Mouse (Mus musculus) hindbrain, embryonic 16.5 days (tissue): ENCODE results near the gene Sap30l. TPM values are rescaled to one million over a fixed set of nuclear protein-coding genes. Genes with fewer than 3 reads are reported as not detected.

Source experiments
- ATAC-seq: fragments of 200-750 bp; cut with Nextera tagmentation; 2 replicates; pipeline ENCODE4 v1.8.0; 2017; ENCODE audit warnings: moderate TSS enrichment, moderate library complexity
- H3K27ac ChIP-seq: fragments of 300-500 bp; sonication (generic); 2 replicates; pipeline ENCODE4 v1.5.1; 2014; ENCODE audit warnings: low read depth, mild to moderate bottlenecking, control low read depth, low read length, moderate library complexity
- H3K27me3 ChIP-seq: fragments of 300-500 bp; sonication (generic); replicated peaks from 2 replicates; pipeline ENCODE4 v1.6.1; 2014; ENCODE audit warnings: low read length; ENCODE audit not compliant: control insufficient read depth, insufficient read depth
- H3K36me3 ChIP-seq: fragments of 300-500 bp; sonication (generic); 2 replicates; pipeline ENCODE4 v1.6.1; 2014; ENCODE audit warnings: mild to moderate bottlenecking, low read length, moderate library complexity, mixed read lengths; ENCODE audit not compliant: control insufficient read depth, insufficient read depth
- H3K4me1 ChIP-seq: fragments of 300-500 bp; sonication (generic); 2 replicates; pipeline ENCODE4 v1.6.1; 2014; ENCODE audit warnings: low read depth, low read length; ENCODE audit not compliant: control insufficient read depth, insufficient read depth
- H3K4me2 ChIP-seq: fragments of 300-500 bp; sonication (generic); 2 replicates; pipeline ENCODE4 v1.6.1; 2014; ENCODE audit warnings: mild to moderate bottlenecking, low read length, control low read depth, moderate library complexity
- H3K4me3 ChIP-seq: fragments of 300-500 bp; sonication (generic); 2 replicates; pipeline ENCODE4 v1.5.1; 2014; ENCODE audit warnings: mild to moderate bottlenecking, low read length, control low read depth, moderate library complexity
- H3K9ac ChIP-seq: fragments of 300-500 bp; sonication (generic); 2 replicates; pipeline ENCODE4 v1.6.1; 2014; ENCODE audit warnings: low read depth, mild to moderate bottlenecking, control low read depth, low read length, moderate library complexity
- H3K9me3 ChIP-seq: fragments of 300-500 bp; sonication (generic); 2 replicates; pipeline ENCODE4 v1.6.1; 2014; ENCODE audit warnings: mild to moderate bottlenecking, low read length, moderate library complexity; ENCODE audit not compliant: control insufficient read depth
- WGBS: fragments of 180-500 bp; shearing (Covaris S2); extraction: QIAGEN DNeasy Blood & Tissue Kit; methylation state at CpG from one replicate; pipeline ENCODE4 v1.1.7; 2014; 5-methylcytosine and 5-hydroxymethylcytosine counted together
- polyA plus RNA-seq: library from polyadenylated mRNA; unstranded; fragments of >200 nt; fragmentation: Nextera tagmentation; extraction: Ambion mirVana; gene quantifications from 2 replicates; pipeline ENCODE4 v1.2.1, GENCODE M21; 2015

Sap30l gene
- polyA plus RNA-seq, 1 experiment from 2014 or later, result 5.3 TPM

DNA sequence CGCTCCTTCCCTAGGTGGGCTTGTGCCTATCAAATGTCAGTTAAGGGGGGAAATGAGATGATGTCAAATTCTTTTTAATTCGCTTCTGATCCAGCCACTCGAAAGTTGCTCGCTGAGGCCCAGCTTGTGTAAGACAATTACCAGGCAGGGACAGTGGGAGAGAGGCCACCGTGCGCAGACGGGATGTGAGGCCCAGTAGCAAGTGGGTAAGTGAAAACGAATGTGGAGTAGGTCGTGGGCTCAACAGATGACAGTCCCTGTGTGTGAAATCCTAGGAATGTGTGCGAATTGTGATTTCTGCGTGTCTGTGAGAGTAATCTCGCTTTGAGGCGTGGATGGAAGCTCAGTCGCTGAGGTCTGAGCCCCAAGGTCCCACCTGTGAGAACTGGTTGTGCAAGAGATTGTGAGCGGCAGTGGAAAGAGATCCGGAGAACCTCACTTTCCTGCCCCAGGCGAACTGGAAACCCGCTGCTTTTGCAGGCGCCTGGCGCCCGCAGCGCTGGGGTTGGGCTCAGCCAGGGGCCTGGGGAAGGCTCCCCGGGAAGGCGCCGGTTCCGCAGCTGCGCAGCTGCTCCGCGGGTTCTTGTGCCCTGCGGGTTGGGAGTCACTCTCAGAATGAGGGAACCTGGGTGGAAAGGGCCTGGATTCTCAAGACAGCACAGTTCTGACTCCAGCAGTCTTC, 32.0 kb downstream of the Sap30l start:
- no peak overlapping the region for H3K4me3 ChIP-seq
- H3K27ac ChIP-seq, result no peak overlapping the region
- H3K27me3 ChIP-seq, result peaks cover 70% of the 10 kb centered on the region
- H3K4me2 ChIP-seq, result no peak overlapping the region
- H3K9ac ChIP-seq, result no peak overlapping the region
- 2% methylated on average over 30 of the region's 30 CpGs for WGBS
- H3K4me1 ChIP-seq, result peaks cover 10% of the 10 kb centered on the region
- no peaks in the 10 kb centered on the region for H3K9me3 ChIP-seq
- no peak for ATAC-seq
- no peaks in the 10 kb centered on the region for H3K36me3 ChIP-seq

DNA sequence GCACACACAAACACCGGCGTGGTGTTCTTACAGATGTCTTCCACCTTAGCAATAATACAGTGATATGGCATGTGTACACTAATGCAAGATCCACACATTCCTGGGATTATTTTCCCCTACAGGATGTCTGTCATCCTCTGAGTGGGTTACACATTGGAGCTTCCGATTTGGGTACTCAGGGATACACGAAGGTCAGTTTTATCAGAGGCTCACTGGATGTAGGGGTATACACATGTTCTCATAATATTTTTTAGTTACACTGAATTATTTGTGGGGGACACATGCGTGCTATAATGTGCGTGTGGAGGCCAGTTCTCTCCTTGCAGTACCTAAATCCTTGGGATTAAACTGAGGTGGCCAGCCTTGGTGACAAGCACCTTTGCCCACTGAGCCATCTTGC, 32.6 kb downstream of the Sap30l start:
- H3K9ac ChIP-seq, result no peak overlapping the region
- peaks cover 10% of the 10 kb centered on the region for H3K4me1 ChIP-seq
- WGBS, result 10% methylated on average over 6 of the region's 6 CpGs
- no peaks in the 10 kb centered on the region for H3K36me3 ChIP-seq
- H3K4me2 ChIP-seq, result no peak overlapping the region
- H3K27ac ChIP-seq, result no peak overlapping the region
- H3K4me3 ChIP-seq, result no peak overlapping the region
- ATAC-seq, result no peak
- no peaks in the 10 kb centered on the region for H3K9me3 ChIP-seq
- peaks cover 71% of the 10 kb centered on the region for H3K27me3 ChIP-seq

GRCm38 (mm10) chr11:57835331-57835730, 33.9 kb downstream of the Sap30l start:
- H3K4me2 ChIP-seq, result no peak overlapping the region
- no peak overlapping the region for H3K4me3 ChIP-seq
- H3K9me3 ChIP-seq, result no peaks in the 10 kb centered on the region
- no peak for ATAC-seq
- H3K27me3 ChIP-seq, result peaks cover 76% of the 10 kb centered on the region
- H3K36me3 ChIP-seq, result no peaks in the 10 kb centered on the region
- H3K9ac ChIP-seq, result no peak overlapping the region
- peaks cover 7% of the 10 kb centered on the region for H3K4me1 ChIP-seq
- WGBS, result 14% methylated on average over 2 of the region's 2 CpGs
- no peak overlapping the region for H3K27ac ChIP-seq

- Histone ChIP-seq H3K9ac (no peak overlapping the region), H3K4me3 (no peak overlapping the region), H3K27me3 (peaks cover 74% of the 10 kb centered on the region), H3K4me1 (peaks cover 7% of the 10 kb centered on the region), H3K27ac (no peak overlapping the region), H3K9me3 (no peaks in the 10 kb centered on the region), H3K36me3 (no peaks in the 10 kb centered on the region), H3K4me2 (no peak overlapping the region)
- WGBS, result 14% methylated on average over 3 of the region's 3 CpGs
- ATAC-seq, result no peak
Measured at GRCm38 (mm10) chr11:57835931-57836330, 34.5 kb downstream of the Sap30l start.

DNA sequence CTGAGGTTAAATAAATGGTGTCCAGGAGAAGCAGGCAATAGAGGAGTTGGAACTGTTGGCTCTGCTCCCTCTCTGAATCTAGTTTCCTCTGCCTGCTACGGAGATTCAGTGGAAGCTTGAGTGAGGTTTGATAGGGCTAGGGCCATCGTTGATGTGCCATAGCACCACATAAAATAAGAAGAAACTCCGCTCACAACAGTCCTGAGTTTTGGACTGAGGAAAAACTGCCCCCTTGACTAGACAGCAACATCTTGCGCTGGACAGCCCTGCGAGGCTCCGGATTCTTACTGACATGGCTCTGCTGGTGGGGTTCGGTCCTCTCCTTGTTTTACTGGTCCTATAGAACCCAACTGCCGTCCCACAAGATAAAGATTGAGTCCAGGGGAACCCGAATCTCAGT, 35.0 kb downstream of the Sap30l start:
- Histone ChIP-seq H3K36me3 (no peaks in the 10 kb centered on the region), H3K4me2 (no peak overlapping the region), H3K9me3 (no peaks in the 10 kb centered on the region), H3K27ac (no peak overlapping the region), H3K4me1 (peaks cover 5% of the 10 kb centered on the region), H3K4me3 (no peak overlapping the region), H3K9ac (no peak overlapping the region), H3K27me3 (peaks cover 72% of the 10 kb centered on the region)
- ATAC-seq, result no peak
- WGBS, result 6% methylated on average over 9 of the region's 9 CpGs

GRCm38 (mm10) chr11:57836872-57837680, 35.6 kb downstream of the Sap30l start:
- ATAC-seq, result no peak
- no peak overlapping the region for H3K9ac ChIP-seq
- 2% methylated on average over 37 of the region's 38 CpGs for WGBS
- peaks cover 69% of the 10 kb centered on the region for H3K27me3 ChIP-seq
- H3K27ac ChIP-seq, result no peak overlapping the region
- no peaks in the 10 kb centered on the region for H3K36me3 ChIP-seq
- 0 out of 2 replicates have a peak overlapping the region, but pooled peaks have one; percentile 3 for H3K4me2 ChIP-seq
- no peak overlapping the region for H3K4me3 ChIP-seq
- H3K9me3 ChIP-seq, result no peaks in the 10 kb centered on the region
- H3K4me1 ChIP-seq, result peaks cover 5% of the 10 kb centered on the region; the same call in 1 of the 2 replicates

DNA sequence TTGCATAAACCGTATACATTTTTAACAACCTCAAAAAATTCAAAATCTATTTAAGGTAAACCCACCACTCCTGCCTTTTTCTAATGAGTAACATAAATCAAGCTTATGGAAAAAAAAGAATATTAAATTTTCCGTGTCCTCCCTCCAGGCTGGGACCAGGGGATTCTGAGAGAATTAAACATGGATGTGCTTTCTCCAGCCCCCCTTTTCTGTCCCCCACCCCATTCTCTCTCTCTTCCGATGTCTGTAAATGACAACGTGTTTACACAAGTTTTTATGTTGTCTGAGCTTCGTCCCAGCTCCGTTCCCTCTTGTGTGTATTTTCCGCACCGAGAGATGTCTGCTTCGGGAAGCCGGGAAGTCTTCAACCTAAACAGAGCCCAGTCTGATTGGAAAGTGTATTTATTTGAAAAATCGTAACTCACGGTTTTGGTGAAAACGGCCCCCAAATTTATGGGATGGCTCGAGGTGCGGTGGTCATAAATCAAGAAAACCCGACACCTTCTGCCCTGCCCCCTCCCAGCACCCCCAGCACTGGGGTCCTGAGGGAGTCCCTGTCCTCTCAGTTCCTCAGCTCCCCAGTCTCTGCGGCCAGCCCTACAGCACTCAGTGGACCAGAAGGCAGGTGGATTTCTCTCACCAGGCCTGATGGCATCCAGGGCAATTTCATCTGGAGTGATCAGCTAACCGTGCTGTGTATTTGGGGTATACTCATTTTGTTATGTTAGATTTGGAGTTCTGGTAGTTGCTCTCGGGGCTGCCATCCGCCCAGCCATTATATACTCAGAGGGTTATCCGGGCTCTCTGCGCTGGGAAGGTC, 36.6 kb downstream of the Sap30l start:
- Histone ChIP-seq H3K4me3 (no peak overlapping the region), H3K36me3 (no peaks in the 10 kb centered on the region), H3K4me2 (no peak overlapping the region), H3K27me3 (peaks cover 71% of the 10 kb centered on the region), H3K9ac (no peak overlapping the region), H3K9me3 (no peaks in the 10 kb centered on the region), H3K4me1 (peaks cover 5% of the 10 kb centered on the region; the same call in 1 of the 2 replicates), H3K27ac (no peak overlapping the region)
- 4% methylated on average over 22 of the region's 22 CpGs for WGBS
- no peak for ATAC-seq

DNA sequence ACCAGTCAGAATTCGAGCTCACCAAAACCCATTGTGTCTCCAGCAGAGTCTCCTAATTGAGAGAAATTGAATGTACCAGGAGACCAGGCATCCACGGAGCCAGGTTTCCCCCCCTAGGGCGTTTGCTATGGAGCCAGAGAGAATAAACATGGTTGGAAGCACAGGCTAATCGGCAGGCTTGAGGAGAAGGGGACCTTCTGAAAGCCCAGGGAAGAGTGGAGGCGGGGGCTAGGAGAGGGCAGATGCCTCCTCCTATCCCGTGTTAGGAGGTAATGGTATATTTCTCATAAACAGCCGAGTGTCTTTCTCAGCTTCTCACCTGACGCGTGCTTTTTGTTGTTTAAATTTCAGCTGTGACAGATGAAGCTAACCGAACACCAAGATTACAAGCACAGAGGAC, 39.5 kb downstream of the Sap30l start:
- H3K27me3 ChIP-seq, result peaks cover 52% of the 10 kb centered on the region
- ATAC-seq, result no peak
- no peak overlapping the region for H3K9ac ChIP-seq
- no peak overlapping the region for H3K27ac ChIP-seq
- 0 out of 2 replicates have a peak overlapping the region, but pooled peaks have one; percentile 11 for H3K4me2 ChIP-seq
- peaks cover 2% of the 10 kb centered on the region; the same call in 1 of the 2 replicates for H3K4me1 ChIP-seq
- 15% methylated on average over 10 of the region's 10 CpGs for WGBS
- H3K36me3 ChIP-seq, result no peaks in the 10 kb centered on the region
- H3K9me3 ChIP-seq, result no peaks in the 10 kb centered on the region
- no peak overlapping the region for H3K4me3 ChIP-seq
